Mouse (Mus musculus) limb, embryonic 14.5 days (tissue): Measurements from ENCODE around the gene Lbp. TPM values are rescaled to one million over a fixed set of nuclear protein-coding genes. Genes with fewer than 3 reads are reported as not detected.

ENCODE experiments used
- ATAC-seq: fragments of 200-750 bp; cut with Nextera tagmentation; 2 replicates; pipeline ENCODE4 v1.8.0; 2017; ENCODE audit warnings: low read depth, moderate number of reproducible peaks, moderate TSS enrichment; ENCODE audit not compliant: low FRiP score
- DNase-seq: peaks from one replicate; pipeline ENCODE4 v3.0.0-alpha.2; 2015; ENCODE audit warnings: low spot score
- H3K27ac ChIP-seq: fragments of 300-500 bp; sonication (generic); replicated peaks from 2 replicates; pipeline ENCODE4 v1.5.1; 2014; ENCODE audit warnings: low read depth, mild to moderate bottlenecking, low read length, moderate library complexity, mixed read lengths
- H3K27me3 ChIP-seq: fragments of 300-500 bp; sonication (generic); 2 replicates; pipeline ENCODE4 v1.6.1; 2014; ENCODE audit warnings: low read length, mixed read lengths; ENCODE audit not compliant: control insufficient read depth, insufficient read depth
- H3K36me3 ChIP-seq: fragments of 300-500 bp; sonication (generic); 2 replicates; pipeline ENCODE4 v1.6.1; 2014; ENCODE audit warnings: mild to moderate bottlenecking, low read length, moderate library complexity, mixed read lengths; ENCODE audit not compliant: control insufficient read depth, insufficient read depth
- H3K4me1 ChIP-seq: fragments of 300-500 bp; sonication (generic); 2 replicates; pipeline ENCODE4 v1.6.1; 2014; ENCODE audit warnings: antibody characterized with exemption, low read length, mixed read lengths; ENCODE audit not compliant: control insufficient read depth, insufficient read depth
- H3K4me2 ChIP-seq: fragments of 300-500 bp; sonication (generic); replicated peaks from 2 replicates; pipeline ENCODE4 v1.6.1; 2014; ENCODE audit warnings: low read depth, mild to moderate bottlenecking, low read length, moderate library complexity; ENCODE audit not compliant: severe bottlenecking
- H3K4me3 ChIP-seq: fragments of 300-500 bp; sonication (generic); replicated peaks from 2 replicates; pipeline ENCODE4 v1.5.1; 2014; ENCODE audit warnings: low read length
- H3K9ac ChIP-seq: fragments of 300-500 bp; sonication (generic); 2 replicates; pipeline ENCODE4 v1.6.1; 2014; ENCODE audit warnings: mild to moderate bottlenecking, low read depth, low read length, moderate library complexity; ENCODE audit not compliant: severe bottlenecking
- H3K9me3 ChIP-seq: fragments of 300-500 bp; sonication (generic); 2 replicates; pipeline ENCODE4 v1.6.1; 2016; ENCODE audit warnings: low read length; ENCODE audit not compliant: control insufficient read depth
- POLR2A ChIP-seq: fragments of 200-500 bp; IDR thresholded peaks from 2 replicates; pipeline ENCODE4 v1.8.0; 2012; ENCODE audit warnings: inconsistent platforms, mild to moderate bottlenecking, moderate library complexity, borderline replicate concordance; ENCODE audit not compliant: insufficient read depth, insufficient read length; ENCODE audit errors: extremely low read depth
- WGBS: fragments of 180-500 bp; shearing (Covaris S2); extraction: QIAGEN DNeasy Blood & Tissue Kit; methylation state at CpG from one replicate; pipeline ENCODE4 v1.1.7; 2014; 5-methylcytosine and 5-hydroxymethylcytosine counted together
- polyA plus RNA-seq, 2 experiments: library from polyadenylated mRNA; depleted of rRNA in 1 of 2; stranded (reverse) in 1 of 2; unstranded in 1 of 2; fragments of >200 nt; fragmentation: Nextera tagmentation in 1 of 2; extraction: Ambion mirVana in 1 of 2; gene quantifications; 2 replicates each; pipeline versions ENCODE4 v1.2.1 to v1.2.3; 2012 to 2014

The Lbp gene
- polyA plus RNA-seq, 2 experiments: 3.7 to 5.6 TPM

- no peak overlapping the region for H3K27ac ChIP-seq
- no peaks in the 10 kb centered on the region for H3K36me3 ChIP-seq
- DNase-seq (no peak), ATAC-seq (no peak)
- H3K9ac ChIP-seq: no peak overlapping the region
- H3K27me3 ChIP-seq: no peaks in the 10 kb centered on the region
- no peak overlapping the region for H3K4me2 ChIP-seq
- no peaks in the 10 kb centered on the region for H3K9me3 ChIP-seq
- H3K4me3 ChIP-seq: no peak overlapping the region
- no peak for TF ChIP-seq POLR2A
- 66% methylated on average over 4 of the region's 4 CpGs for WGBS
- peaks cover 11% of the 10 kb centered on the region; the same call in 1 of the 2 replicates for H3K4me1 ChIP-seq
These were observed 29.4 kb upstream of the Lbp start for GRCm38 (mm10) chr2:158276878-158277277.

- no peak for TF ChIP-seq POLR2A
- H3K27ac ChIP-seq: no peak overlapping the region
- H3K27me3 ChIP-seq: no peaks in the 10 kb centered on the region
- no peak overlapping the region for H3K4me3 ChIP-seq
- no peak overlapping the region for H3K4me2 ChIP-seq
- ATAC-seq (no peak), DNase-seq (no peak)
- H3K36me3 ChIP-seq: no peaks in the 10 kb centered on the region
- H3K9me3 ChIP-seq: no peaks in the 10 kb centered on the region
- H3K4me1 ChIP-seq: peaks cover 5% of the 10 kb centered on the region; the same call in 1 of the 2 replicates
- WGBS: 87% methylated on average over 4 of the region's 4 CpGs
- no peak overlapping the region for H3K9ac ChIP-seq
These were observed 26.6 kb upstream of the Lbp start for GRCm38 (mm10) chr2:158279656-158280055.

DNA sequence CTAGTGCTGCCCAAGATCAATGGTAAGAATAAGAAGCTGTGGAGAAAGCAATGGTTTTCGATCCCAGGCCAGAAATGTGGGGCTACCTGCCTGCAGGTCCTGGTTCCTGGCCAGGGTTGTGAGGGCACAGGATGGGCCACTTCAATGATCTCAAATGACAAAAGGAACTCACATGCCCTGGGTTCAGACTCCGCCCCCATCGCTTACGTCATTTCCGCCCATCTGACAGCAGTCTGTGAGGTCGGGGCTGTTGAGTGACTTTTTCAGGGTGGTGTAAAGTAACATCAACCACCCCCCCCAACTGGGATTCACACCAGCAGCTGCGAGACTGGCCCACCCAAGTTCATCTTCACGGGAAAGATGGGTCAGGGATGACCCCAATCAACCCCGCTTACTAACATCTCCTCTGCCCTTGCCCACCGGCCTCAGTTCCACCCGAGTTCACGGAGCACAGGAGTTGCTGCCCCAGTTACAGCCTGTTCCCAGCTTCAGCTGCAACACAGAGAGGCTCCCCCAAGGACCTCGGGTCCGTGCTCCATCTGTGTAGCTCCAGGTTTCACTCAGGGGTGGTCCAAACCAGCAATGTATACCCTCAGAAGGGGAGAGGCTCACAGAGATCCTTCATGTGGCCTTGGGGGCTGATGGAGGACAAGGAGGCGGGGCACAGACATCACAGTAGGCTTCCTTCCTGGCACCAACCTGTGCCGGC lies 24.6 kb upstream of the Lbp start:
- DNase-seq (no peak), ATAC-seq (no peak)
- no peak for TF ChIP-seq POLR2A
- Histone ChIP-seq H3K4me2 (no peak overlapping the region), H3K27ac (no peak overlapping the region), H3K4me3 (no peak overlapping the region), H3K4me1 (peaks cover 6% of the 10 kb centered on the region; the same call in 1 of the 2 replicates), H3K27me3 (no peaks in the 10 kb centered on the region), H3K36me3 (no peaks in the 10 kb centered on the region), H3K9me3 (no peaks in the 10 kb centered on the region), H3K9ac (no peak overlapping the region)
- 61% methylated on average over 16 of the region's 16 CpGs for WGBS

DNA sequence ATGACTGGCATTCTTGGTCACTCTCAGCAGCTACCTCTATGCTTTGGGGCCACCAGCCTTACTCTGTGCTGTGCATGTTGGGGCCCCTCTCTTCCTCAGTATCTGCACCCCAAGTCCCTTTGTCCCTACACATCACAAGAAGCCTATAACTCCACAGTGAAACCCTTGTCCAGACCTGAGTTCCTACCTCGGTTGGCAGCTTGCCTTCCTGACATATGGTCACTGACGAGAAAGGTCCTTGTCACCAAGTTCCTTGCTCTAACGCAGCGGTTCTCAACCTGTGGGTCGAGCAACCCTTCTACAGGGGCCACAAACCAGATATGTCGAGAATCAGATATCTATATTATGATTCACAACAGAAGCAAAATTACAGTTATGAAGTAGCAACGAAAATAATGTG lies 23.2 kb upstream of the Lbp start:
- 75% methylated on average over 7 of the region's 7 CpGs for WGBS
- H3K27ac ChIP-seq: no peak overlapping the region
- H3K9ac ChIP-seq: no peak overlapping the region

GRCm38 (mm10) chr2:158283771-158284170 lies 22.5 kb upstream of the Lbp start:
- TF ChIP-seq POLR2A: no peak
- DNase-seq (no peak), ATAC-seq (no peak)
- 76% methylated on average over 6 of the region's 6 CpGs for WGBS
- Histone ChIP-seq H3K9ac (no peak overlapping the region), H3K4me1 (peaks cover 6% of the 10 kb centered on the region; the same call in 1 of the 2 replicates), H3K4me2 (no peak overlapping the region), H3K27ac (no peak overlapping the region), H3K36me3 (no peaks in the 10 kb centered on the region), H3K27me3 (no peaks in the 10 kb centered on the region), H3K4me3 (no peak overlapping the region), H3K9me3 (no peaks in the 10 kb centered on the region)

More for the DNA sequence above, 23.2 kb upstream of the Lbp start:
- no peak for TF ChIP-seq POLR2A
- peaks cover 6% of the 10 kb centered on the region; the same call in 1 of the 2 replicates for H3K4me1 ChIP-seq
- no peaks in the 10 kb centered on the region for H3K9me3 ChIP-seq
- no peaks in the 10 kb centered on the region for H3K36me3 ChIP-seq
- H3K4me2 ChIP-seq: no peak overlapping the region
- H3K4me3 ChIP-seq: no peak overlapping the region
- no peaks in the 10 kb centered on the region for H3K27me3 ChIP-seq
- ATAC-seq (no peak), DNase-seq (no peak)

DNA sequence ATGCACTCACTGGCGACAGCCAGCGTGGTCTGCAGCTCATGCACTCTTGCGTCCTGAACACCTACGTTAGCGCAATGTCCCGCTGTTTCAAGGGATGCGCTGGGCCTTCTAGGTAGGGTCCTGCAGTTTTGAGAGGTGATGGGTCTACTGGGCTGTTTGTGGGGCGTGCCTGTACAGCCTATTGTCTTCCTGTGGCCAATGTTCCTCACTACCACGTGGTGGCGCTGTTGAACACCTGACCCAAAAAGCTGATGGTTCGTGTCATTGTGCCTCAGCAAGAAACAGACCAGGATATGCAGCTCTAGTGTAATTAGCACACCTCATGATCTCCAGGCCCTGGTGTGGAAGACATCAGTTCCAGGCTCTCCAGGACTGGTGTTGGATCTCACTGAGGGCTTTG lies 21.7 kb upstream of the Lbp start:
- Histone ChIP-seq H3K4me1 (peaks cover 6% of the 10 kb centered on the region; the same call in 1 of the 2 replicates), H3K36me3 (no peaks in the 10 kb centered on the region), H3K9me3 (no peaks in the 10 kb centered on the region), H3K27ac (no peak overlapping the region), H3K4me3 (no peak overlapping the region), H3K27me3 (no peaks in the 10 kb centered on the region), H3K4me2 (no peak overlapping the region), H3K9ac (no peak overlapping the region)
- TF ChIP-seq POLR2A: no peak
- DNase-seq (no peak), ATAC-seq (no peak)
- 22% methylated on average over 11 of the region's 11 CpGs for WGBS
